Mouse (Mus musculus) forelimb bud, embryonic 11.5 days (tissue): ENCODE measurements around the gene Ntn4.
A peak's percentile ranks its signal among the peaks of the same experiment; 100 is the strongest.

Source experiments
- DNase-seq: peaks from one replicate; pipeline ENCODE4 v3.0.0-alpha.2; 2012; ENCODE audit warnings: low read depth, low spot score

Gene Ntn4

GRCm38 (mm10) chr10:93641821-93642746, 1.6 kb downstream of the Ntn4 start:
- DNase-seq = peak; percentile 39

- DNase-seq = no peak
Measured at GRCm38 (mm10) chr10:93642897-93643296, 2.4 kb downstream of the Ntn4 start.

- no peak for DNase-seq
Measured at GRCm38 (mm10) chr10:93644451-93644941, 4.0 kb downstream of the Ntn4 start.

GRCm38 (mm10) chr10:93647655-93648561, 7.4 kb downstream of the Ntn4 start:
- no peak for DNase-seq

- DNase-seq = no peak
Measured at GRCm38 (mm10) chr10:93648598-93649102, 8.2 kb downstream of the Ntn4 start.

GRCm38 (mm10) chr10:93649127-93649526, 8.6 kb downstream of the Ntn4 start:
- DNase-seq = no peak

GRCm38 (mm10) chr10:93649600-93649999, 9.1 kb downstream of the Ntn4 start:
- no peak for DNase-seq

GRCm38 (mm10) chr10:93653322-93653721, 12.8 kb downstream of the Ntn4 start:
- no peak for DNase-seq

GRCm38 (mm10) chr10:93655428-93655827, 14.9 kb downstream of the Ntn4 start:
- no peak for DNase-seq

GRCm38 (mm10) chr10:93659792-93660191, 19.3 kb downstream of the Ntn4 start:
- no peak for DNase-seq

- no peak for DNase-seq
Measured at GRCm38 (mm10) chr10:93661348-93661991, 21.0 kb downstream of the Ntn4 start.

GRCm38 (mm10) chr10:93662018-93662417, 21.5 kb downstream of the Ntn4 start:
- no peak for DNase-seq

GRCm38 (mm10) chr10:93666222-93666621, 25.7 kb downstream of the Ntn4 start:
- no peak for DNase-seq

GRCm38 (mm10) chr10:93666996-93667395, 26.5 kb downstream of the Ntn4 start:
- DNase-seq = no peak

GRCm38 (mm10) chr10:93672646-93673479, 32.4 kb downstream of the Ntn4 start:
- DNase-seq = no peak

- DNase-seq = no peak
Measured at GRCm38 (mm10) chr10:93679191-93680007, 38.9 kb downstream of the Ntn4 start.

- DNase-seq = no peak
Measured at GRCm38 (mm10) chr10:93680680-93681377, 40.3 kb downstream of the Ntn4 start.

- no peak for DNase-seq
Measured at GRCm38 (mm10) chr10:93682185-93682747, 41.8 kb downstream of the Ntn4 start.

GRCm38 (mm10) chr10:93683185-93683584, 42.7 kb downstream of the Ntn4 start:
- DNase-seq = no peak
